Mouse (Mus musculus) spleen, adult 2 months (tissue): ENCODE measurements around the gene Borcs7.

Experiments used
- CTCF ChIP-seq: fragments of 200-500 bp; IDR thresholded peaks from 2 replicates; pipeline ENCODE4 v1.5.1; 2011; ENCODE audit warnings: mild to moderate bottlenecking, inconsistent platforms; ENCODE audit not compliant: insufficient read depth, insufficient read length, insufficient replicate concordance; ENCODE audit errors: extremely low read depth
- POLR2A ChIP-seq: fragments of 200-500 bp; IDR thresholded peaks from 2 replicates; pipeline ENCODE4 v1.6.1; 2011; ENCODE audit warnings: low read depth, low read length, inconsistent platforms

DNA sequence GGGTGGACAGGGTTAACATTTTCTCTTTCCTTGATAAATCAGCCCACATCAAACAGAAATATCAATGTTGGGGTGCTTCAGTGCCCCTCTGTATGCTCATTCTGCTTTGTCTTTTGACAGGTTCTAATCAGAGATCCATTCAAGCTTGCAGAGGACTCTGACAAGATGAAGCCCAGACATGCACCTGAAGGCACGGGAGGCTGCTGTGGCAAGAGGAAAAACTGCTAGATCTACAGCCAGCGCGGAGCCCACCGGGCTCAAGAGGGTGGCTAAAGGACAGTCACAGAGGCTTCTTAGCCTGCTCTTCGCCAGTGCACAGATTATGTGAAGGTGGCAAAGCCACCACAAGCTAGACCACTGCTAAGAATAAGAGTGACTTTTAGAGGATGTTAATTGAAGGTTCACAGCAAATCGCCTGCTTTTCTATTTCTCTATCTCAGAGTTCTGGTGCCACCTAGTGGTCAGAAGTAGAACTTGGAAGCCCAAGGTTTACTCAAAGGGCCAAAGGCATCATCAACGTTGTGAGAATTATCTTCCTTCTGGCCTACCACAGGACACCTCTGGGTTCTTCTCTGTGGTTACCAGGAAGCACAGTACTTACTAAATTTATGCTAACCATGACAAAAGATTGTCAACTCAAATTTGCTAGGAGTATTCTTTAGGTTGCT lies 50.8 kb downstream of the Borcs7 start:
- TF ChIP-seq CTCF, result peak; percentile 49; the same call in 1 of the 2 replicates
- TF ChIP-seq POLR2A, result no peak
